Mouse (Mus musculus) heart, postnatal 14 days (tissue): ENCODE results near the gene Ccnl1. TPM values are rescaled to one million over a fixed set of nuclear protein-coding genes. Genes with fewer than 3 reads are reported as not detected.

ENCODE experiments used
- DNase-seq, 2 experiments: peaks; one replicate each; pipeline ENCODE4 v3.0.0; 2021 to 2022
- intact Hi-C: fragments of 180-260 bp; cut with DNase I; formaldehyde crosslinking; loops from one replicate; pipeline ENCODE4 v1.15.1; 2025
- total RNA-seq, 2 experiments: library from RNA; stranded (reverse); gene quantifications; 2 replicates each; pipeline ENCODE4 v1.2.3; 2021

Gene Ccnl1
- total RNA-seq, 2 experiments from 2014 or later = 33.6 TPM

GRCm38 (mm10) chr3:65929821-65930633 is 28.0 kb downstream of the Ccnl1 start:
- peak; percentile 71 to 85 for DNase-seq
- intact Hi-C loops = loop anchor here (2.0 to 5.0 kb wide), 7 partner anchors 67 to 943 kb away; partner anchors contain the start of gene Lekr1

GRCm38 (mm10) chr3:65929304-65929783 is 28.7 kb downstream of the Ccnl1 start:
- intact Hi-C loops = loop anchor here (2.0 to 5.0 kb wide), 5 partner anchors 67 to 612 kb away; partner anchors contain the start of gene Lekr1
- peak; percentile 83 to 88 for DNase-seq

- no peak for DNase-seq
- intact Hi-C loops = loop anchor here (2.0 to 5.0 kb wide), 5 partner anchors 66 to 611 kb away; partner anchors contain the start of gene Lekr1
Observed at GRCm38 (mm10) chr3:65928614-65929272, 29.3 kb downstream of the Ccnl1 start.

- DNase-seq = peak; percentile 61 to 73
- intact Hi-C loops = loop anchor here (2.0 to 5.0 kb wide), 5 partner anchors 65 to 610 kb away; partner anchors contain the start of gene Lekr1
Observed at GRCm38 (mm10) chr3:65927685-65928084, 30.4 kb downstream of the Ccnl1 start.

- DNase-seq = no peak
- intact Hi-C loops = loop anchor here (5.0 kb wide), 3 partner anchors 260 to 610 kb away; partner anchors contain the start of gene Lekr1
Observed at GRCm38 (mm10) chr3:65927101-65927501, 30.9 kb downstream of the Ccnl1 start.

GRCm38 (mm10) chr3:65926426-65926825 is 31.6 kb downstream of the Ccnl1 start:
- intact Hi-C loops = loop anchor here (5.0 kb wide), 3 partner anchors 259 to 609 kb away; partner anchors contain the start of gene Lekr1
- no peak for DNase-seq

GRCm38 (mm10) chr3:65925058-65925740 is 32.9 kb downstream of the Ccnl1 start:
- no peak for DNase-seq
- intact Hi-C loops = loop anchor here (5.0 kb wide), 3 partner anchors 258 to 608 kb away; partner anchors contain the start of gene Lekr1

GRCm38 (mm10) chr3:65922420-65922819 is 35.6 kb downstream of the Ccnl1 start:
- no peak for DNase-seq
- intact Hi-C loops = no loop called here

GRCm38 (mm10) chr3:65921671-65922070 is 36.4 kb downstream of the Ccnl1 start:
- no peak for DNase-seq
- intact Hi-C loops = loop anchor here (1.0 kb wide), 1 partner anchor 30 kb away; no protein-coding TSS in a partner anchor

- intact Hi-C loops = no loop called here
Observed at GRCm38 (mm10) chr3:65919016-65919415, 39.0 kb downstream of the Ccnl1 start.

GRCm38 (mm10) chr3:65912928-65913327 is 45.1 kb downstream of the Ccnl1 start:
- no peak for DNase-seq
- intact Hi-C loops = no loop called here

More at GRCm38 (mm10) chr3:65919016-65919415, 39.0 kb downstream of the Ccnl1 start:
- DNase-seq = no peak

- intact Hi-C loops = no loop called here
- no peak for DNase-seq
Observed at GRCm38 (mm10) chr3:65912217-65912616, 45.8 kb downstream of the Ccnl1 start.

- DNase-seq = no peak
- intact Hi-C loops = no loop called here
Observed at GRCm38 (mm10) chr3:65911265-65911664, 46.8 kb downstream of the Ccnl1 start.

- DNase-seq = no peak
- intact Hi-C loops = no loop called here
Observed at GRCm38 (mm10) chr3:65909454-65909853, 48.6 kb downstream of the Ccnl1 start.

GRCm38 (mm10) chr3:65907536-65907935 is 50.5 kb downstream of the Ccnl1 start:
- intact Hi-C loops = no loop called here
- no peak for DNase-seq

GRCm38 (mm10) chr3:65905281-65906169 is 52.5 kb downstream of the Ccnl1 start:
- DNase-seq = peak; percentile 25 to 46
- intact Hi-C loops = no loop called here

GRCm38 (mm10) chr3:65904711-65905110 is 53.3 kb downstream of the Ccnl1 start:
- peak in 1 of 2 experiments; percentile 16 for DNase-seq
- intact Hi-C loops = no loop called here

- DNase-seq = no peak
- intact Hi-C loops = no loop called here
Observed at GRCm38 (mm10) chr3:65904106-65904505, 53.9 kb downstream of the Ccnl1 start.

- DNase-seq = no peak
- intact Hi-C loops = no loop called here
Observed at GRCm38 (mm10) chr3:65898598-65899278, 59.3 kb downstream of the Ccnl1 start.
